Comparison of ENCODE assay signal across 9 mouse cellular contexts in the genomic region with DNA sequence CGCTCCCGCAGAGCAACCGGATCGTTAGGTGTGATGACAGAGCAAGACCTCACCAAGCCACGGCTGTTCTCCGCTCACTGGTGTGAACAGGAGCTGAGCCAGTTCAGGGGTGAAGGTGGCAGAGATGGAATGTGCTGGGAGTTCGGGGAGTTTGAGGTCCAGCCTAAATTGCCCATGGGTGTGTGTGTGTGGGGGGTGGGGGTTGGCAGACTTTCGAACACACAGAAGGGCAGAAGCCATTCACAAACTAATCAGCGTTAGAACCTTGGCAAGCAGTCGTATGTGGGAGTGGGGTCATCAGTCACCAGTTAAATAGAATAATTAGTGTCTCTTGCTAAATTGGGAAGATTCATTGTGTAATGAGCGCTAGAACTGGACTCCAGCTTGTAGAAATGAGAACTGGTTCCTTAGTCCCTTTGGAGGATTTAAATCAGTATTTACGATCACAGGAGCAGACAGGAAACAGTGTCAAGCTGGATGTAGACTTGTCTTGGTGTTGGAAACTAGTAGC. TPM values are rescaled to one million over a fixed set of nuclear protein-coding genes. Genes with fewer than 3 reads are reported as not detected.
DNase-seq lines count a peak whose midpoint lies in the region; ATAC-seq and TF ChIP-seq lines count a peak whose summit lies in the region.
"Had no signal": no experiment of that assay in that cellular context is flagged by ENCODE, and none has a peak within 500 bp of the region (broad histone marks: within the 10 kb centered on the region; RNA-seq: fewer than 3 reads in every experiment).

No protein-coding gene starts in this region.

- WGBS in liver, embryonic 13.5 days (ENCODE audit: insufficient replicate concordance) = 78% methylated on average over 12 of the region's 12 CpGs
- 82% methylated on average over 12 of the region's 12 CpGs for WGBS in liver, postnatal 0 days (ENCODE audit: insufficient replicate concordance)
- 66% methylated on average over 12 of the region's 12 CpGs for WGBS in stomach, embryonic 15.5 days
- WGBS in thymus, adult 2 months = 92% methylated on average over 12 of the region's 12 CpGs

- H3K9me3 ChIP-seq in liver, embryonic 13.5 days (replicated peaks) = no peaks in the 10 kb centered on the region
- H3K9me3 ChIP-seq in liver, postnatal 0 days (ENCODE audit: low read length) = no peaks in the 10 kb centered on the region
- no peaks in the 10 kb centered on the region for H3K9me3 ChIP-seq in stomach, embryonic 15.5 days

- TF ChIP-seq EP300 in liver, postnatal 0 days (IDR thresholded peaks at IDR 0.05; ENCODE audit: low read depth) = no peak

- no peaks in the 10 kb centered on the region for H3K27me3 ChIP-seq in liver, embryonic 13.5 days
- no peaks in the 10 kb centered on the region for H3K27me3 ChIP-seq in liver, postnatal 0 days (ENCODE audit: insufficient read depth, low read length)
- H3K27me3 ChIP-seq in stomach, embryonic 15.5 days (replicated peaks) = no peaks in the 10 kb centered on the region
- H3K27me3 ChIP-seq in thymus, adult 2 months (ENCODE audit: control insufficient read depth, insufficient read depth, low read length) = no peaks in the 10 kb centered on the region

- H3K9ac ChIP-seq in liver, embryonic 13.5 days = no peak overlapping the region
- no peak overlapping the region for H3K9ac ChIP-seq in liver, postnatal 0 days (replicated peaks)
- H3K9ac ChIP-seq in stomach, embryonic 15.5 days = no peak overlapping the region

- peaks cover 75% of the 10 kb centered on the region for H3K4me1 ChIP-seq in liver, embryonic 13.5 days (replicated peaks)
- peaks cover 45% of the 10 kb centered on the region for H3K4me1 ChIP-seq in liver, postnatal 0 days (ENCODE audit: insufficient read depth)
- H3K4me1 ChIP-seq in stomach, embryonic 15.5 days = peaks cover 30% of the 10 kb centered on the region
- H3K4me1 ChIP-seq in thymus, adult 2 months (replicated peaks; ENCODE audit: control insufficient read depth, insufficient read depth, low read length) = peaks cover 14% of the 10 kb centered on the region

- H3K4me3 ChIP-seq in liver, embryonic 13.5 days (replicated peaks) = no peak overlapping the region
- no peak overlapping the region for H3K4me3 ChIP-seq in liver, postnatal 0 days (ENCODE audit: low read depth, low read length)
- no peak overlapping the region for H3K4me3 ChIP-seq in stomach, embryonic 15.5 days (replicated peaks)
- H3K4me3 ChIP-seq in thymus, adult 2 months (ENCODE audit: control insufficient read depth, insufficient read depth, low read length) = no peak overlapping the region

- TF ChIP-seq POLR2A in thymus, adult 2 months (IDR thresholded peaks at IDR 0.05; ENCODE audit: control insufficient read depth, extremely low read depth, insufficient read depth, low read length, poor library complexity) = no peak

- no peak for ATAC-seq in liver, embryonic 13.5 days (ENCODE audit: low read depth)
- no peak for ATAC-seq in liver, postnatal 0 days
- no peak for ATAC-seq in stomach, embryonic 15.5 days (ENCODE audit: insufficient read depth, low FRiP score, low read depth)

- no peak overlapping the region for H3K4me2 ChIP-seq in liver, embryonic 13.5 days
- no peak overlapping the region for H3K4me2 ChIP-seq in liver, postnatal 0 days (ENCODE audit: low read depth, low read length)
- no peak overlapping the region for H3K4me2 ChIP-seq in stomach, embryonic 15.5 days

- H3K36me3 ChIP-seq in liver, embryonic 13.5 days = peaks cover 22% of the 10 kb centered on the region
- peaks cover 2% of the 10 kb centered on the region; the same call in 1 of the 2 replicates for H3K36me3 ChIP-seq in liver, postnatal 0 days (replicated peaks; ENCODE audit: insufficient read depth, low read length)
- H3K36me3 ChIP-seq in stomach, embryonic 15.5 days = no peaks in the 10 kb centered on the region
- H3K36me3 ChIP-seq in thymus, adult 2 months (ENCODE audit: control insufficient read depth, insufficient read depth, low read length) = no peaks in the 10 kb centered on the region

- no peak for TF ChIP-seq CTCF in liver, postnatal 0 days (IDR thresholded peaks at IDR 0.05; ENCODE audit: low read depth)
- TF ChIP-seq CTCF in thymus, adult 2 months (IDR thresholded peaks at IDR 0.05; ENCODE audit: borderline replicate concordance, control insufficient read depth, extremely low read depth, insufficient read depth, low read length, poor library complexity) = no peak

- DNase-seq in cerebellum, postnatal 10 days = peak; percentile 45 to 55
- DNase-seq in cerebellum, postnatal 4 days (ENCODE audit: low spot score in 2 of 2) = no peak
- no peak for DNase-seq in liver, embryonic 13.5 days
- DNase-seq in liver, postnatal 0 days = no peak
- DNase-seq in kidney, postnatal 14 days = peak; percentile 54
- DNase-seq in adrenal gland, postnatal 25 days = no peak
- no peak for DNase-seq in thymus, adult 2 months
- DNase-seq: spleen, adult 18-20 months had no signal

- H3K27ac ChIP-seq in liver, embryonic 13.5 days = peak overlapping the region; percentile 62; the same call in 1 of the 2 replicates
- no peak overlapping the region for H3K27ac ChIP-seq in liver, postnatal 0 days (ENCODE audit: low read depth)
- peak overlapping the region; percentile 44 for H3K27ac ChIP-seq in stomach, embryonic 15.5 days
- no peak overlapping the region for H3K27ac ChIP-seq in thymus, adult 2 months (ENCODE audit: control insufficient read depth, insufficient read depth, low read length)

RNA-seq across cellular contexts. Expression of gene Agpat4, which starts 50.9 kb away (rescaled TPM):
- polyA plus RNA-seq in liver, embryonic 13.5 days (2015; fragmentation: Nextera tagmentation; extraction: Ambion mirVana) = 27.3 and 28.7 TPM in 2 replicates
- 9.3 and 10.2 TPM in 2 replicates for polyA plus RNA-seq in liver, postnatal 0 days (2015; fragmentation: Nextera tagmentation; extraction: Ambion mirVana)
- polyA plus RNA-seq in stomach, embryonic 15.5 days (2015; fragmentation: Nextera tagmentation; extraction: Ambion mirVana) = 30.3 and 32.5 TPM in 2 replicates
- total RNA-seq in adrenal gland, postnatal 25 days (2021) = 29.8 and 34.1 TPM in 2 replicates
- polyA plus RNA-seq in thymus, adult 2 months (2012; rRNA removed) = 11.5 and 11.8 TPM in 2 replicates

Comparison
In these comparisons a context has a peak if more than half of its experiments do, and no peak if none do; other contexts are left out.
1. DNase-seq: peak in cerebellum, postnatal 10 days (2 of 2) and kidney, postnatal 14 days (single experiment); none in cerebellum, postnatal 4 days (0 of 2), liver, embryonic 13.5 days (single experiment), liver, postnatal 0 days (single experiment), adrenal gland, postnatal 25 days (single experiment) and thymus, adult 2 months (single experiment).
2. H3K27ac ChIP-seq: peak in liver, embryonic 13.5 days (single experiment) and stomach, embryonic 15.5 days (single experiment); none in liver, postnatal 0 days (single experiment) and thymus, adult 2 months (single experiment).